Mouse (Mus musculus) neural tube, embryonic 12.5 days (tissue): Measurements from ENCODE around the gene Acsf3. TPM values are rescaled to one million over a fixed set of nuclear protein-coding genes. Genes with fewer than 3 reads are reported as not detected.

Experiments used
- ATAC-seq: fragments of 200-750 bp; cut with Nextera tagmentation; 2 replicates; pipeline ENCODE4 v1.8.0; 2017; ENCODE audit warnings: low read depth, mild to moderate bottlenecking, moderate TSS enrichment, moderate library complexity; ENCODE audit not compliant: low FRiP score
- H3K27ac ChIP-seq: fragments of 300-500 bp; sonication (generic); 2 replicates; pipeline ENCODE4 v1.5.1; 2016
- H3K27me3 ChIP-seq: fragments of 300-500 bp; sonication (generic); replicated peaks from 2 replicates; pipeline ENCODE4 v1.6.1; 2016; ENCODE audit warnings: mild to moderate bottlenecking
- H3K36me3 ChIP-seq: fragments of 300-500 bp; sonication (generic); 2 replicates; pipeline ENCODE4 v1.6.1; 2016; ENCODE audit warnings: mild to moderate bottlenecking
- H3K4me1 ChIP-seq: fragments of 300-500 bp; sonication (generic); 2 replicates; pipeline ENCODE4 v1.6.1; 2016
- H3K4me2 ChIP-seq: fragments of 300-500 bp; sonication (generic); replicated peaks from 2 replicates; pipeline ENCODE4 v1.6.1; 2016; ENCODE audit warnings: mild to moderate bottlenecking
- H3K4me3 ChIP-seq: fragments of 300-500 bp; sonication (generic); 2 replicates; pipeline ENCODE4 v1.5.1; 2016
- H3K9ac ChIP-seq: fragments of 300-500 bp; sonication (generic); 2 replicates; pipeline ENCODE4 v1.6.1; 2016; ENCODE audit warnings: mild to moderate bottlenecking
- H3K9me3 ChIP-seq: fragments of 300-500 bp; sonication (generic); 2 replicates; pipeline ENCODE4 v1.6.1; 2016; ENCODE audit warnings: mild to moderate bottlenecking
- WGBS: fragments of 180-500 bp; shearing (Covaris S2); methylation state at CpG from one replicate; pipeline ENCODE4 v1.1.7; 2016; 5-methylcytosine and 5-hydroxymethylcytosine counted together
- polyA plus RNA-seq: library from polyadenylated mRNA; unstranded; fragments of >200 nt; fragmentation: Nextera tagmentation; extraction: Ambion mirVana; gene quantifications from 2 replicates; pipeline ENCODE4 v1.2.1, GENCODE M21; 2016

The Acsf3 gene
- polyA plus RNA-seq, 1 experiment from 2014 or later: 18.3 TPM

GRCm38 (mm10) chr8:122859843-122860242 is 84.6 kb downstream of the Acsf3 start:
- no peak overlapping the region for H3K27ac ChIP-seq
- H3K4me2 ChIP-seq: no peak overlapping the region
- H3K36me3 ChIP-seq: no peaks in the 10 kb centered on the region
- ATAC-seq: no peak
- H3K27me3 ChIP-seq: no peaks in the 10 kb centered on the region
- peaks cover 5% of the 10 kb centered on the region; the same call in 1 of the 2 replicates for H3K9me3 ChIP-seq
- WGBS: 58% methylated on average over 13 of the region's 13 CpGs
- H3K4me3 ChIP-seq: no peak overlapping the region
- H3K4me1 ChIP-seq: 0 out of 2 replicates have a peak, but pooled peaks cover 3% of the 10 kb centered on the region
- no peak overlapping the region for H3K9ac ChIP-seq

DNA sequence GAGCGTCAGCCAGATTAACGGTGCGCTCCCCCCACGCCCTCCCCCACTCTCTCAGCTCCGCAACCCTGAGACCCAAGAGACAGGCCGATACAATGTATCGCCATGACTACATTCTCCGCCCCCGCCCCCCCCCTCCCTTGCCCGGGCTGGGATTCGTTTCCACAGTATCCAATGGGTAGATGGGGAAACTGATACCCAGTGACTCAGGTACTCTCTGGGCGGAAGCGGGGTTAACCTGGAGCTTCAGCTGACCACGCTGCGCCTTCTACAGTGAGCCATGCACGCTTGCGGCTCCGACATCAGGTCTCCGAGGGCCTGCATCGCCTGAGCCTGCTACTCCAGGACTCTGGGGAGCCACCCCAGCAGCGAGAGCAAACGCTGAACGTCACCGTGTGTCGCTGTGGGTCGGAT is 89.4 kb downstream of the Acsf3 start:
- Histone ChIP-seq H3K4me2 (peak overlapping the region; percentile 51), H3K4me1 (0 out of 2 replicates have a peak, but pooled peaks cover 3% of the 10 kb centered on the region), H3K9ac (no peak overlapping the region), H3K9me3 (peaks cover 12% of the 10 kb centered on the region; the same call in 1 of the 2 replicates), H3K4me3 (peak overlapping the region; percentile 18), H3K27me3 (no peaks in the 10 kb centered on the region; the same call in 1 of the 2 replicates), H3K27ac (no peak overlapping the region; the same call in 1 of the 2 replicates), H3K36me3 (no peaks in the 10 kb centered on the region)
- 57% methylated on average over 26 of the region's 26 CpGs for WGBS
- ATAC-seq: 0 out of 2 replicates have a peak, but pooled peaks have one; percentile 50

DNA sequence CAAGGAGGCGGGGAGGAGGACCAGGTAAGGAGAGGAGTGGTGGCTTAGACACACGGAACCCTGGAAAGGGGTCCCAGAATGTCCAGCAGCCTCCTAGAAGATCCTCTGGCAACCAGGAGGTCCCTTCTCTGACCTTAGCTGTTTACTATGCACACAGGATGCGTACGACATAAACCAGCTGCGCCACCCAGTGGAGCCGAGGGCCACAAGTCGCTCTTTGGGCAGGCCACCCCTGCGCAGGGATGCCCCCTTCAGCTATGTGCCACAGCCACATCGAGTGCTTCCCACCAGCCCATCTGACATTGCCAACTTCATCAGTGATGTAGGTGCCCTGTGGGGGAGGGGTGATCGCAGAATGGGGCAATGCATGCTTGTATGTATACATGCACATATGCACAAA is 90.2 kb downstream of the Acsf3 start:
- no peak overlapping the region for H3K9ac ChIP-seq
- WGBS: 55% methylated on average over 10 of the region's 10 CpGs
- no peak for ATAC-seq

DNA sequence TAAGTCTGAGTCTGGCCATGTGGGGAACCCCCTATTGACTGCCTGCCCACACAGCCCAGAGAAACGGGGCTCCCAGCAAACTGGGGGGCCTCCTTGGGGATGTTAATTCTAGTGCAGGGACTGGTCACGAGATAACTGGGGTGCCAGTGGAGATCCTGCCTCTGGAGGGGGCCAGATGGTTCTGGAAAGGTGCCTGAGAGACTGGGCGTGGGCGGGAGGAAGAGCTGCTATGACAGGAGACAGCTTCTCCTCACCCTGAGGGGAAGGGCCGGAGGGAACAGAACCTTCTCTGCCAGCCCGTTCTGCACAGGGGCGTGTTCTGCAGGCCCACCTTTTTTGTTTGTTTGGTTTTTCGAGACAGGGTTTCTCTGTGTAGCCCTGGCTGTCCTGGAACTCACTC is 90.9 kb downstream of the Acsf3 start:
- no peak overlapping the region for H3K4me2 ChIP-seq
- ATAC-seq: no peak
- no peaks in the 10 kb centered on the region; the same call in 1 of the 2 replicates for H3K27me3 ChIP-seq
- 79% methylated on average over 8 of the region's 8 CpGs for WGBS
- H3K36me3 ChIP-seq: no peaks in the 10 kb centered on the region
- H3K4me1 ChIP-seq: peaks cover 11% of the 10 kb centered on the region; the same call in 1 of the 2 replicates
- peaks cover 12% of the 10 kb centered on the region; the same call in 1 of the 2 replicates for H3K9me3 ChIP-seq
- H3K27ac ChIP-seq: no peak overlapping the region
- H3K4me3 ChIP-seq: no peak overlapping the region
- no peak overlapping the region for H3K9ac ChIP-seq

More for the DNA sequence above, 90.2 kb downstream of the Acsf3 start:
- H3K4me1 ChIP-seq: peaks cover 9% of the 10 kb centered on the region; the same call in 1 of the 2 replicates
- peaks cover 12% of the 10 kb centered on the region; the same call in 1 of the 2 replicates for H3K9me3 ChIP-seq
- no peak overlapping the region for H3K27ac ChIP-seq
- H3K4me3 ChIP-seq: no peak overlapping the region
- H3K36me3 ChIP-seq: no peaks in the 10 kb centered on the region
- peak overlapping the region; percentile 51 for H3K4me2 ChIP-seq
- no peaks in the 10 kb centered on the region; the same call in 1 of the 2 replicates for H3K27me3 ChIP-seq

Other genes with a start within 250 kb of the Acsf3 start
- 6.4 and 6.5 TPM in 2 replicates for gene Piezo1, start 224.2 kb upstream of the Acsf3 start, polyA plus RNA-seq
- 22.8 and 25.9 TPM in 2 replicates for gene Cdt1, start 207.5 kb upstream of the Acsf3 start, polyA plus RNA-seq
- gene Aprt, start 198.6 kb upstream of the Acsf3 start, polyA plus RNA-seq: 182 and 194 TPM in 2 replicates
- gene Galns, start 164.0 kb upstream of the Acsf3 start, polyA plus RNA-seq: 4.6 and 6.2 TPM in 2 replicates
- gene Trappc2l, start 163.8 kb upstream of the Acsf3 start, polyA plus RNA-seq: 65.6 and 69.7 TPM in 2 replicates
- not detected in 2 replicates for gene Pabpn1l, start 152.7 kb upstream of the Acsf3 start, polyA plus RNA-seq
- gene Cbfa2t3, start 76.4 kb upstream of the Acsf3 start, polyA plus RNA-seq: 15.3 and 16.7 TPM in 2 replicates
- gene Cdh15, start 72.5 kb downstream of the Acsf3 start, polyA plus RNA-seq: 5.4 and 7.2 TPM in 2 replicates